Mouse (Mus musculus) olfactory bulb, adult 2 months (tissue): ENCODE measurements at regions not wholly inside any gene's neighbourhood (a gene's known extent, or its start where the extent isn't known, plus 50 kb on each side); places are given as distances from the start of the nearest gene placed in this dataset.

Experiments
- CTCF ChIP-seq: fragments of 200-500 bp; IDR thresholded peaks from 2 replicates; pipeline ENCODE4 v1.5.1; 2012; ENCODE audit warnings: low read depth, mild to moderate bottlenecking, low read length, moderate library complexity; ENCODE audit not compliant: insufficient read depth
- POLR2A ChIP-seq: fragments of 200-500 bp; IDR thresholded peaks from 2 replicates; pipeline ENCODE4 v1.6.1; 2012; ENCODE audit warnings: mild to moderate bottlenecking, low read depth, low read length, moderate library complexity; ENCODE audit not compliant: insufficient read depth

GRCm38 (mm10) chr2:114384566-114384965, 183.3 kb upstream of the Zfp770 start:
- TF ChIP-seq CTCF (no peak), POLR2A (no peak)
